Comparison of ENCODE assay signal across 8 mouse cellular contexts in genomic region chr3:86268074-86268702, GRCm38 (mm10). TPM values are rescaled to one million over a fixed set of nuclear protein-coding genes. Genes with fewer than 3 reads are reported as not detected.
DNase-seq lines count a peak whose midpoint lies in the region; ATAC-seq and TF ChIP-seq lines count a peak whose summit lies in the region.

No protein-coding gene starts in this region.

- H3K27me3 ChIP-seq in forebrain, embryonic 11.5 days (ENCODE audit: control insufficient read depth, insufficient read depth, low read length): no peaks in the 10 kb centered on the region
- no peaks in the 10 kb centered on the region for H3K27me3 ChIP-seq in forebrain, embryonic 10.5 days (ENCODE audit: poor library complexity, severe bottlenecking)
- H3K27me3 ChIP-seq in forebrain, embryonic 13.5 days: no peaks in the 10 kb centered on the region
- H3K27me3 ChIP-seq in midbrain, embryonic 15.5 days (replicated peaks): no peaks in the 10 kb centered on the region

- no peaks in the 10 kb centered on the region for H3K4me1 ChIP-seq in forebrain, embryonic 11.5 days (replicated peaks; ENCODE audit: control insufficient read depth, insufficient read depth, low read length)
- H3K4me1 ChIP-seq in forebrain, embryonic 10.5 days: no peaks in the 10 kb centered on the region
- no peaks in the 10 kb centered on the region for H3K4me1 ChIP-seq in forebrain, embryonic 13.5 days
- no peaks in the 10 kb centered on the region for H3K4me1 ChIP-seq in midbrain, embryonic 15.5 days

- no peaks in the 10 kb centered on the region for H3K36me3 ChIP-seq in forebrain, embryonic 11.5 days (ENCODE audit: control insufficient read depth, insufficient read depth, low read length)
- H3K36me3 ChIP-seq in forebrain, embryonic 10.5 days (replicated peaks): no peaks in the 10 kb centered on the region
- no peaks in the 10 kb centered on the region for H3K36me3 ChIP-seq in forebrain, embryonic 13.5 days (ENCODE audit: poor library complexity, severe bottlenecking)
- H3K36me3 ChIP-seq in midbrain, embryonic 15.5 days (replicated peaks): no peaks in the 10 kb centered on the region

- H3K9me3 ChIP-seq in forebrain, embryonic 11.5 days (ENCODE audit: control insufficient read depth, low read length): no peaks in the 10 kb centered on the region
- no peaks in the 10 kb centered on the region for H3K9me3 ChIP-seq in forebrain, embryonic 10.5 days
- no peaks in the 10 kb centered on the region for H3K9me3 ChIP-seq in forebrain, embryonic 13.5 days (replicated peaks)
- no peaks in the 10 kb centered on the region for H3K9me3 ChIP-seq in midbrain, embryonic 15.5 days

- ATAC-seq in forebrain, embryonic 11.5 days (replicated peaks; ENCODE audit: low FRiP score): 0 out of 2 replicates have a peak, but pooled peaks have one; percentile 21
- ATAC-seq in forebrain, embryonic 13.5 days: peak; percentile 87; the same call in 1 of the 2 replicates
- peak; percentile 79 for ATAC-seq in midbrain, embryonic 15.5 days (replicated peaks)

- 5% methylated on average over 1 of the region's 1 CpGs for WGBS in forebrain, embryonic 11.5 days
- 21% methylated on average over 1 of the region's 1 CpGs for WGBS in forebrain, embryonic 10.5 days
- WGBS in forebrain, embryonic 13.5 days: 4% methylated on average over 1 of the region's 1 CpGs
- 2% methylated on average over 1 of the region's 1 CpGs for WGBS in midbrain, embryonic 15.5 days

- no peak overlapping the region for H3K27ac ChIP-seq in forebrain, embryonic 11.5 days (ENCODE audit: low read depth, low read length)
- no peak overlapping the region for H3K27ac ChIP-seq in forebrain, embryonic 10.5 days
- no peak overlapping the region for H3K27ac ChIP-seq in forebrain, embryonic 13.5 days
- H3K27ac ChIP-seq in layer of hippocampus, adult 2 months: no peak overlapping the region
- no peak overlapping the region for H3K27ac ChIP-seq in midbrain, embryonic 15.5 days

- peak; percentile 90 for TF ChIP-seq CTCF in layer of hippocampus, adult 2 months (conservative IDR thresholded peaks at IDR 0.05)

- H3K9ac ChIP-seq in forebrain, embryonic 11.5 days (ENCODE audit: low read length): no peak overlapping the region
- H3K9ac ChIP-seq in forebrain, embryonic 13.5 days: no peak overlapping the region
- H3K9ac ChIP-seq in midbrain, embryonic 15.5 days: no peak overlapping the region

- DNase-seq in forebrain, embryonic 11.5 days (ENCODE audit: low spot score): peak; percentile 51
- DNase-seq in forebrain, embryonic 10.5 days (ENCODE audit: extremely low spot score, low spot score): no peak
- DNase-seq in urinary bladder, postnatal 14 days (ENCODE audit: low spot score): peak; percentile 9
- DNase-seq in urinary bladder, postnatal 10 days (ENCODE audit: low spot score): no peak
- peak; percentile 46 to 50 for DNase-seq in layer of hippocampus, adult 2 months (ENCODE audit: low spot score in 2 of 2)
- DNase-seq in urinary bladder, adult 2 months (ENCODE audit: low spot score): no peak

- H3K4me2 ChIP-seq in forebrain, embryonic 11.5 days (ENCODE audit: low read depth, low read length, severe bottlenecking): no peak overlapping the region
- no peak overlapping the region for H3K4me2 ChIP-seq in forebrain, embryonic 13.5 days
- no peak overlapping the region for H3K4me2 ChIP-seq in midbrain, embryonic 15.5 days

- no peak overlapping the region for H3K4me3 ChIP-seq in forebrain, embryonic 11.5 days (ENCODE audit: low read depth, low read length)
- no peak overlapping the region for H3K4me3 ChIP-seq in forebrain, embryonic 10.5 days
- H3K4me3 ChIP-seq in forebrain, embryonic 13.5 days: no peak overlapping the region
- H3K4me3 ChIP-seq in layer of hippocampus, adult 2 months: no peak overlapping the region
- no peak overlapping the region for H3K4me3 ChIP-seq in midbrain, embryonic 15.5 days

RNA-seq across cellular contexts. Expression of gene Lrba, which starts 43.7 kb away (rescaled TPM):
- 4.1 and 4.3 TPM in 2 replicates for polyA plus RNA-seq in forebrain, embryonic 11.5 days (2014; fragmentation: Nextera tagmentation; extraction: Ambion mirVana)
- 3.0 and 3.4 TPM in 2 replicates for polyA plus RNA-seq in forebrain, embryonic 10.5 days (2016; fragmentation: Nextera tagmentation; extraction: Ambion mirVana)
- 2.1 and 3.0 TPM in 2 replicates for polyA plus RNA-seq in forebrain, embryonic 13.5 days (2015; fragmentation: Nextera tagmentation; extraction: Ambion mirVana)
- total RNA-seq in layer of hippocampus, adult 2 months (2021): 10 to 100 TPM; 28.8 to 32.7 TPM
- 3.7 and 5.1 TPM in 2 replicates for polyA plus RNA-seq in midbrain, embryonic 15.5 days (2015; fragmentation: Nextera tagmentation; extraction: Ambion mirVana)
- 13.7 and 15.0 TPM in 2 replicates for polyA plus RNA-seq in urinary bladder, adult 2 months (2012; rRNA removed)

Comparison
In these comparisons a context has a peak if more than half of its experiments do, and no peak if none do; other contexts are left out.
1. DNase-seq: peak in forebrain, embryonic 11.5 days (single experiment), urinary bladder, postnatal 14 days (single experiment) and layer of hippocampus, adult 2 months (2 of 2); none in forebrain, embryonic 10.5 days (single experiment), urinary bladder, postnatal 10 days (single experiment) and urinary bladder, adult 2 months (single experiment).
2. ATAC-seq: peak in every context shown above with its lines; median percentile 87 in forebrain, embryonic 13.5 days; 79 in midbrain, embryonic 15.5 days; 21 in forebrain, embryonic 11.5 days.